Mouse (Mus musculus): Measurements from ENCODE around the gene Fam25c.
A peak's percentile ranks its signal among the peaks of the same experiment; 100 is the strongest.
"Not testable (repeated sequence)": the region's sequence is repeated elsewhere in the genome, so short reads cannot be mapped to it uniquely, and the experiment has no call there.

Gene Fam25c

DNA sequence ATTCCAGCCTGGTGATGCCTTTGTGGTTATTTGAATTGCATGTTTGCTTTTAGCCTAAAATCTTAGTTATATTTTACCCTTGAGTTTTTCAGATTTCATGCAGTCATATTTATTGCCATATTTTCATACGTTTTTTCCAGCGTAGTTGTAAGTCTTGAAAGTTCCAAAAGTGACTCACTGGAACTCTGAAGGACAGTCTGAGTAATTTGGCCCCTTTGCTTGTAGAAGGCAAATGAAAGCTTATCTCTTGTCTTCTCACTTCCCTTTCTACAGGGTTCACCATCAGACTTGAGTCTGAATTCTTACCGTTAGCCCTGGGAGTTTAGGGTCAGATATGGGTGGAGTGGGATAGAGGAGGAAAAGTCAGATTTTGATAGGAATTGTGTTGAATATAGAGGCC, 28.6 kb downstream of the Fam25c start:
- no peak for DNase-seq

DNA sequence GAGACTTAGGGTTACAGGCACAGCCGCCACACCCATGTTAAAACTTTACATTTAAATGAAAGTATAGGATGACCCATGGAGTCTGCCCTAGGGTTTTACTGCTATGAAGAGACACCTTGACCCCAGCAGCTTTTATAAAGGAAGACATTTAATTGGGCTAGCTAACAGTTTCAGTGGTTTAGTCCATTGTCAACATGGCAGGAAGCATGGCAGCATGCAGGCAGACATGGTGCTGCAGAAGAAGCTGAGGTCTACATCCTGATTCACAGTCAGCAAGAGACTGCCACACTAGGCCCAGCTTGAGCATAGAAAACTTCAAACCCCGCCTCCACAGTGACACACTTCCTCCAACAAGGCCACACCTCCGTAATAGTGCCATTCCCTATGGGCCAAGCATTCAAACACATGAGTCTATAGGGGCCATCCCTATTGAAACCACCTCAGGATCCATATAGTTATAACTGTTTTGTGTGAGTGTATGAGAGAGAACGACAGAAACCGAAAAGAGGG, 31.6 kb downstream of the Fam25c start:
- DNase-seq = no peak

DNA sequence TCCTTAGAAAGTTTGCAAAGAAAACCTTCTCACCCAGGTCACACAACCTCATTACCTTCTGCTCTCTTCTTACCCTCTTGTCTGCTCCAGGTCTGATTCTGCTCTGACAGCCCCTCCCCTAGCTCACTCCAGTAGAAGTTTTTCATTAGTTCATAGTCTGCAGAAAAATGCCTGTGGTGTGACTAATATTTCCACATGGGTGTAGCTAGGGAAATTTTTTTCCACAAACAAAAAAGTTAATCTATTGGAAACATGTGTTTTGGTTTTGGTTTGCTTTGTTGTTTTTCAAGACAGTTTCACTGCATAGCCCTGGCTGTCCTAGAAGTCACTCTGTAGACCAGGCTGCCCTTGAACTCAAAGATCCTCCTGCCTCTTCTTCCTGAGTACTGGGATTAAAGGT, 37.1 kb downstream of the Fam25c start:
- DNase-seq = no peak

DNA sequence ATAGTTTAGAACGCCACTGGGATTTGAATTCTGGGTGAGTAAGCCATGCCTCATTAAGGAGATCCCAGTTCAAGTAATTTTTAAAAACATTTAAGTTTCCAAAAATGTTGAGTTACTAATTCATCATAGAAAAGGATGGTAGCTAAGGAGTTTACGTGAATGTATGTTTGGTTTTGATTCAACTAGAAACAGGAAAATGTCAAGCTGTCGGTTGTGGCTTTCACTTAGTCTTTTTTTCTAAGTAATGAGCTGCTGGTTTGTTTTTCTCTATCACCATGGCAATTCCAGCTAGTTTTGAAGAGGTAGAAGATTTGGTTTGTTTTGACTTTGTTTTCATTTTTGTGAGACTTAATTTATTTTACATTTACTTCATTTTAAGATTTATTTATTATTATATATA, 37.8 kb downstream of the Fam25c start:
- no peak for DNase-seq

DNA sequence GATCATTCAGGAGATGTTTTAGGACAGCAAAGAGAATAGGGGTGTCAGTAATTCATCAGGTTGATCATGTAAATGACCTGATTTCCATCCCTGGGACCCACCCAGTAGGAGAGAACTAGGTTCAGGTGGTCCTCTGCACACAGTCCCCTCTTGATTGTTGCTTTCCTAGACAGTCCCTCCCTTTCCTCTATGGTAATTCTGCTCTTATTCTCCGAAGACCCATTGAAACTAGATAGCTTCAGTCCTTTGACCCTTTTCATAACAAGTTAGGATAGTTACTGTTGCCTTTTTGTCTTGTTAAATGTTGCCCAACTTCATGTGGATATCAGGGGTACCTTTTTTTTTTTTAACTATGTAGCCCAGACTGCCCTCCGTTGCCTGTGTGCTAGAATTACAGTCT, 38.9 kb downstream of the Fam25c start:
- DNase-seq = no peak

DNA sequence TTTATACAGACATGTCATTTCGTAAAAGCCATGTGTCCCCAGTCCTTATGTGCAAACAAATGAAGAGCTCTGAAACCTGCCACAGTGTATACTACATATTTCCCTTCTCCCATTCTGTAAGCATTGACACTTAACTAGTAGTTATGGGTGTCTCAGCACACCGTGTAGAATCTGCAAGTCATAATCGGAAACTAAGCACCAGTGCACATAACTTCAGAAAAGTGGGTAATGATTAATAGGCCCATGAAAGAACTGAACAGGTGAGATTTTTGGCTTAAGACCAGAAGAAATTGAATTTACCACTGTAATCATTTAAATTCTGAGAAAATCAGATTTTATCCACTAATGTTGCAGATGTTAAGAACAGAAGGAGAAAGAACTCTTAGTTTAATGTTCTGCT, 40.4 kb downstream of the Fam25c start:
- no peak for DNase-seq

DNA sequence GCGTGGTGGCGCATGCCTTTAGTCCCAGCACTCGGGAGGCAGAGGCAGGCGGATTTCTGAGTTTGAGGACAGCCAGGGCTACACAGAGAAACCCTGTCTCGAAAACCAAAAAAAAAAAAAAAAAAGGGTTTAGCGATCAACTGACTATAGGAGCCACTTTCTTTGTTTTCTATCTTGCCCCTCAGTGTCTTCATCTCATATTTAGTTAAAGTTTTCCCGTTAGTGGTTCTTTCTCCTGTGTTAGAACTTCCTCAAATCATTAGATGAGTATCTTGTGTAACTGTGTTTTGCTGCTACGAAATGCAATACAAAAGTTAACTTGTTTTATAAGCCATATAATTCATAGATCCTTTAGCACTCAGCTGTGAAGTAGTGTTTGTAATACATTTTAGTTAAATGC, 40.9 kb downstream of the Fam25c start:
- not testable (repeated sequence) for DNase-seq

DNA sequence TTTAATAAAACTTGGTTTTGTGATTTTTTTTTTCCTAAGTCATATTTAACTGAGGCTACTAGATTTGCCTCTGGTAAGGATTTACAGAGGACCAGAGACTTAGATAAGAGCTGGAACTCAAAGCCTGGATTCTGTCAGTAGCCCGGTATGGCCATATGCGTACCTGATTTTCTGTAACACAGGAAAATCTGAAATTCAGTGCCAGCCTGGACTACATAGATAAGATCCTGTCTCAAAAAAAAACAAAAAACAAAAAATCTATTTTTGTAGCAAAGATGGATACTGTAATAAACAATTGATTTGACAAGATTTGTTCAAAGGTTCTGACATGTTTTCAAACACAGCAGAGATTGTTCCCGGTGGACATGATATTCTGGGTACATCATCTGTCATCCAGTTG, 41.6 kb downstream of the Fam25c start:
- DNase-seq = no peak

DNA sequence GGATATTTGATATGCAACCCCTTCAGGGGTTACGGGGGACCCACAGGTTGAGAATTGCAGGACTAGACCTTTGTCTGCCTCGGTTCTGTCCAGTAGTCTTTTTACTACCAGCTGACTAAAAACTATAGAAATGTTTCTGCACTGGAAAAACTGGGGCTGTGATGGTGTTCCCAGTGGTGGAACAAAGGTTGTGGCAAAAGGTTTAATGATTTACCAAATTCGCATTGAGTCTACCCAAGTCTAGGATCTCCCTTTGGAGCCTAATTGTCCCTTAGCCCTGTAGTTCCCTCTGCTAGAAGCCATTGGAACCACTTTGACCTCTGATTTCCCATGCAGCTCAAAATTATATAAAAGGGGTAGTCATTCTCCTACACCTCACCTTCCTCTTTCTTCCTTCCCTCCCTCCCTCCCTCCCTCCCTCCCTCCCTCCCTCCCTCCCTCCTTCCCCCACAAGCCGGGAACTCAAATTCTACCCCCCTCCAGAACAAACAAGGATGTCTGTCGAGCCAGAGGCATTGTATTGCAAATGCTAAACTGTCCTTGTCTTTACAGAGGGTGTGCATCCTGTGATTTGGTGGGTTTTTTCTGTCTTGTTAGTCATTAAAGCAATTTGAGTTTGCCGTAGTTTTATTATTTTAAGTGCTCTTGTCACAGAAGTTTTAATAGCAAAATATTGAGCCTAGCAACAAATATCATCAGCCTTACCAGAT, 42.7 kb downstream of the Fam25c start:
- peak; percentile 64 to 88 for DNase-seq

DNA sequence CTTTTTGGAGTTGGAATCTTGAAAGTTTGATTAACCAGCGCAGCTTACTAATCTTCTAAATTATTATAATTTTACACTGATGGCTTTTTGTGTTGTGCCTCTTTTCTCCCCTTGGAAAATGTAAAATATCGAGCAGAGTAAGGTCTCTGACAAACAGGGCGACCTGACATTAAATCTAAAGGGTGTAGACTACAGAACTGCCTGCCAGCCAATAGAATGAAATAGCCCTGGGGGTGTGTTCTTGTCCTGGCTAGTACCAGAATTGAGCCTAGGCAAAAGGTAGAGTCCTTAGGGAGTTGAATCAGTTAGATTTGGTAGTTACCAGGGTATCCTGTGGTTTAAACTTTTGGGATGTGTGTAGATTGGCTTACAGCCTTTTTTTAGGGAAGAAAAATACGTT, 43.5 kb downstream of the Fam25c start:
- peak; percentile 56 to 79 for DNase-seq

DNA sequence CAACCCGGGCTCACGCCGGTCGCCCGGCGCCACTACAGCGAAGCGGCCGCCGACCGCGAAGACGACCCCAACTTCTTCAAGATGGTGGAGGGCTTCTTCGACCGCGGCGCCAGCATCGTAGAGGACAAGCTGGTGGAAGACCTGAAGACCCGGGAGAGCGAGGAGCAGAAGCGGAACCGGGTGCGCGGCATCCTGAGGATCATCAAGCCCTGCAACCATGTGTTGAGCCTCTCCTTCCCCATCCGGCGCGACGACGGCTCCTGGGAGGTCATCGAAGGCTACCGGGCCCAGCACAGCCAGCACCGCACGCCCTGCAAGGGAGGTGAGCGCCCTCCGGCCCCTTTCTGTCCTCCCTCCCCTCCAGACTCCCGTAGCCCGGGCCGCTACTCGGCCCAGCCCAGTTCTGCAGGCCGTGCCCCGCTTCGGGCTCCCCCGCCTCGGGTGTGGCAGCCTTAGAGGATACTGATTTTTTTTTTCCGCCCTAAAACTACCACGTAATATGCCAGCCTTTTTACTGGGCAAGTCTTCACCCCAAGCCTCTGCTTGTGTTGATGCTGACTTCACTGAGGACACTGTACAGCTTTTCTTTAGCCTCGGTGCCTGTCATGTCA, 44.1 kb downstream of the Fam25c start:
- DNase-seq = peak; percentile 42

DNA sequence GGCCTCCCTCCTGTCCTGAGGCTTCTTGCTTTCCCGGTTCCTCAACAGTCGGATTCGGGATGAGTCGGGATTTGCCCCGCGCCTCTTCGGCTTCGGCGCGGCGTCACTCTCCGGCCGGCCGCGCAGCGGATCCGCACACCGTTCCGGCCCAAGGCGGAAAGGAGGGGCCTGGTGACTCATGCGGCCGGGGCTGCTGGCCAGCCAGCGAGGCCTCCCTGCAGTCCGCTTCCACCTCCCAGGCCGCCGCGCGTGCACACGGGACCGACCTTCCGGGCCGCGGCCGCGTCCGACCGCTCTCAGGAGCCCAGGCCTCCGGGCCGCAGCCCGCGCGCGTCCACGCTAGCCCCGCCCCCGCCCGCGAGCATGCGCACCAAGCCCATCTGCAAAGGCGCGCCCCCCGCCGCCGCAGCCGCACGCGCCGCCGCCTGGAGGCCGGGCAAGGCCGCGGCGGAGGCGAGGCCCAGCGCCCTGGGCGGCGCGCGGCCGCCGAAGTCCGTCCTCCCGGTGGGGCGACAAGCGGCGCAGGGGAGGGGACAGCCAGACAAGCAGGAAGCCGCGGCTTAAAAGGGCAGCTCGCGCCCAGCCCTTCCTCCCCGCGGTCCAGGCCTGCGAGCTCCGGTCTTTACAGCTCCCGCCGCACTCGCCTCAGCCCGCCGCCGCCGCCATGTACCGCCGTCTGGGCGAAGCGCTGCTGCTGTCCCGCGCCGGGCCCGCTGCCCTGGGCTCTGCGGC, 44.8 kb downstream of the Fam25c start, which contains the start of the genes Shld2 and Glud1:
Shld2 (minus strand) TSS at position 260 of the 732 bp plus-strand sequence.
Glud1 (plus strand) TSS at position 494 of the 732 bp plus-strand sequence.
- DNase-seq = peak; percentile 96 to 97

DNA sequence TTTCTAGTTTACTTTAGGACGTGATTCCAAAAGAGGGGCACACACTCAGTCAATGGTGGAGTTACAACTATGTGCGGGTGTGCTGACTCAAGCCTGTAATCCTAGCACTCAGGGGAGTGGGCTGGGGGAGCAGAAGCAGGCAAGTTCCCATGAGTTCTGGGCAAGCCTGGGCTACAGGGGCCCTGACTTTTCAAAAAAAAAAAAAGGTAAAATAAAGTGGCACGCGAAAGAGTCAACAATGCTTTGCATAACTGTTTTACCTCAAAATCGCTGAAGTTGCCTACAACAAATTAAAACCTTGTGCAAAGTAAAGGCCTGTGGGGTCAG, 45.4 kb downstream of the Fam25c start:
- no peak for DNase-seq

DNA sequence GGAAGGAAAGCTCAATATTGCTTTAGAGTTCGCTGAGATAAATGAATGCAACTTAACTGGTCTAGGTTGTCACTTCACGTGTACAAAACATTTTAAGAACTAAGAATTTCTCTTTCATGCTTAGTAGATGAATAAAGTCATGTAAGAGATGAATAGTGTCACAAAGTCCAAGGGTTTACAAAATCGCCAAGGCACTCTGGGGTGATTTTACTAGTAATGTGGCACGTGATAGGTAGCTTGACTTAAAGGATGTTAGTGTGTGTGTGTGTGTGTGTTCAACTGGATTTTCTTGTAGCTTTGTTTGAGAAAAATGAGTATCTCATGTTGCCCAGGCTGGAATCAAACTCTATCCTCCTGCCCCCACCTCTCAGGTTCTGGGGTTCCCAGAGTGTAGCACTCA, 46.0 kb downstream of the Fam25c start:
- no peak for DNase-seq

DNA sequence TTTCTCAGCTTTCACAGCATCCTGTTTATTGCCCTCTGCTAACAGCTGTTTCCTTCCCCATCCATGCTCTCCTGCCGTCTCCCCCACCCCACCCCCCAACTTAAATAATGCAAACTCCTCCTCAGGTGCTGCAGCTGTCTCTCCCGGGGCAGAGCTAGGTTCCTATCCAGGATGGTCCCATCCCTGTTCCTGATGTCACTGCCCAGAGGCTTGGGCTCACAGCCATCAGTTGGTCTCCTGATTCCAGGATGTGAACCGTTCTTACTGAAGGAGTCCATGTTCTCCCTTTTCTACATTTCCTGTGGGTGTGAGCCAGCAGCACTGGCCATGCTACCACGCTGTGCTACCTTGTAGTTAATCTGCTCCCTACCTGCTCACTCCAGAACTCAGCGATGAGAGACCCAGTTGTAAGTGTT, 52.0 kb downstream of the Fam25c start:
- DNase-seq = no peak

DNA sequence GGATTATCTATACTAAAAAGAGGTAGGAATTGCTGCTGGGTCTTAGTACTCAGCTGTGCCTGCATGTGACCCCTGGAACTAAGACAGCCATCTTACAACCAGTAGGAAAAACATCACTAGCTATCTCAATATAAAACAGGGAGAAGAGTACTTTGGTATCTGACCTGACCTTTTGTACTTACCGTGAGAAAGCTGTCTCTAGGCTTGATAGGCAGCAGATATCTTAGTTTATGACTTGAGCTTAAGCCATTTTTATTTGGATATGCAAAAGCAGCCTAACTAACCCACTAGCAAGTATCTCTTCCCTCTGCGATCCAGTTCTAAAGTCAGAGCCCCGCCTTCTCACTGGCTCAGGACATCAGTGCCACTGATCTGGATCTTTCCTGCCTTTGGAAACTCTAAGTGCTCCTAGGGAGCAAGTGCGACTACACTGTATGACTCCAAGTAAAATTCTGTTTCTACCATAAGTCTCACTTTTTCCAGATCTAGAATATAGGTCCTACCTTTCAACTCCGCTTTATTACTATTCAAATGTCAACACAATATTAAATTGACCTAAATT, 52.5 kb downstream of the Fam25c start:
- no peak for DNase-seq

Measured in kidney, adult 8-10 months (tissue).